Mouse (Mus musculus): ENCODE measurements around the gene Shroom3.

DNA sequence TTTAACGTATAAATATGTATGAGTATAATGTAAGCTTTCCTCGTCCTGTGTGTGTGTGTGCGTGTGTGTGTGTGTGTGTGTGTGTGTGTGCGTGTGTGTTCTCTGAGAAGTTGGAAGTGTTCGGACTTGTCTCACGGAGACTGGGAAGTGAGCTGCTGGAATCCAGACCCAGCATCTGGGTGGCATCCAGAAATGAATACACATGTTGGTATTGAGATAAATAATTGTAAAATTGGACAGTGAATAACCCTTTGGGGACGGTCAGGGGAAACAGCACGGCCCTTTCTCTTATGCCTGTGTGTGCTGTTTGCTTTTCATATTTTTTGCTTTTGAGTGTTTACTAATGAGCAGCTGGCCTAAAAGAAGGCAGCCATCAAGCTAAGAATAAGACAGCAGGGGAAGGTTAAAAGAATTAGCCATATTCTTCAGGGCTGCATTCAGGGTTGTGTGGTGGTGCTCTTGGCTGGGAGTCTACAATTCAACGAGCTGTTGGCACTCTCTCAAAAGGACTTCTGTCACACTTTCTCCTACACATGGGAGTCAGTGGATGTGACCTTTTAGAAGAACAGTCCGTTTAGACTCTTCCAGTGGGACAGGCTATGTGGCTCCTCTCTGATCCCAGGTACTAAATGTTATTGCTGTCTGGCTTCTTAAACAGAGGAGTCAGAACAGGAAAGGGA lies 11.2 kb downstream of the Shroom3 start:
- TF ChIP-seq POLR2A (IDR thresholded peaks at IDR 0.05; ENCODE audit: low read depth, low read length) (no peak), CTCF (conservative IDR thresholded peaks at IDR 0.05; ENCODE audit: insufficient read depth, insufficient read length, low read depth, low read length) (no peak)

Measured in kidney, adult 2 months (tissue).